Mouse (Mus musculus) hindbrain, embryonic 12.5 days (tissue): Measurements from ENCODE around the gene H2al2a. TPM values are rescaled to one million over a fixed set of nuclear protein-coding genes. Genes with fewer than 3 reads are reported as not detected.
"Not testable (repeated sequence)": the region's sequence is repeated elsewhere in the genome, so short reads cannot be mapped to it uniquely, and the experiment has no call there.

Experiments used
- ATAC-seq: fragments of 200-750 bp; cut with Nextera tagmentation; 2 replicates; pipeline ENCODE4 v1.8.0; 2017; ENCODE audit warnings: moderate TSS enrichment; ENCODE audit not compliant: low FRiP score
- H3K27ac ChIP-seq: fragments of 300-500 bp; sonication (generic); 2 replicates; pipeline ENCODE4 v1.5.1; 2016; ENCODE audit warnings: mild to moderate bottlenecking
- H3K27me3 ChIP-seq: fragments of 300-500 bp; sonication (generic); 2 replicates; pipeline ENCODE4 v1.6.1; 2016; ENCODE audit warnings: mild to moderate bottlenecking
- H3K36me3 ChIP-seq: fragments of 300-500 bp; sonication (generic); 2 replicates; pipeline ENCODE4 v1.6.1; 2016; ENCODE audit warnings: mild to moderate bottlenecking
- H3K4me1 ChIP-seq: fragments of 300-500 bp; sonication (generic); 2 replicates; pipeline ENCODE4 v1.6.1; 2016
- H3K4me2 ChIP-seq: fragments of 300-500 bp; sonication (generic); replicated peaks from 2 replicates; pipeline ENCODE4 v1.6.1; 2016; ENCODE audit warnings: mild to moderate bottlenecking
- H3K4me3 ChIP-seq: fragments of 300-500 bp; sonication (generic); 2 replicates; pipeline ENCODE4 v1.5.1; 2016; ENCODE audit warnings: mild to moderate bottlenecking
- H3K9ac ChIP-seq: fragments of 300-500 bp; sonication (generic); 2 replicates; pipeline ENCODE4 v1.6.1; 2016; ENCODE audit warnings: mild to moderate bottlenecking, moderate library complexity
- H3K9me3 ChIP-seq: fragments of 300-500 bp; sonication (generic); replicated peaks from 2 replicates; pipeline ENCODE4 v1.6.1; 2016; ENCODE audit warnings: mild to moderate bottlenecking
- WGBS: fragments of 180-500 bp; shearing (Covaris S2); methylation state at CpG from one replicate; pipeline ENCODE4 v1.1.7; 2016; 5-methylcytosine and 5-hydroxymethylcytosine counted together
- polyA plus RNA-seq: library from polyadenylated mRNA; unstranded; fragments of >200 nt; fragmentation: Nextera tagmentation; extraction: Ambion mirVana; gene quantifications from 2 replicates; pipeline ENCODE4 v1.2.1, GENCODE M21; 2016

Gene H2al2a
- polyA plus RNA-seq, 1 experiment from 2014 or later = not detected

DNA sequence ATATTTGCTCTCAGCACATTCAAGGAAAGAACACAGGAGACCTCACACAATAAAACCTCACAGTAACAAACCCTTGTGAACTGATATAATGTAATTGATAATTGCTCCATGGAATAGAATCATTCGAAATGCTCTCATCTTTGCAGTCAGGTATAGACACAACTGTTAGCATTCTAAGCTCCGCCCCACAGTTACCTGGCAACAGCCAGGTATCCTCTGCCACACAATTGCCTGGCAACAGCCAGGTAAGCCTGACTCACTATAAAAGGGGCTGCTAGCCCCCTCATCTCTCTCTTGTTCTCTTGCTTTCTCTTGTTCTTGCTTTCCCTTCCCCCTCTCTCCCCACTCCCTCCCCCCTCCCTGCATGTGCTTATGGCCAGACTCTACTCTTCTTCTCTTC, 28.2 kb downstream of the H2al2a start:
- no peaks in the 10 kb centered on the region for H3K36me3 ChIP-seq
- 81% methylated on average over 2 of the region's 2 CpGs for WGBS
- H3K4me3 ChIP-seq = no peak overlapping the region
- H3K27me3 ChIP-seq = no peaks in the 10 kb centered on the region
- H3K4me2 ChIP-seq = no peak overlapping the region
- H3K9ac ChIP-seq = no peak overlapping the region
- H3K4me1 ChIP-seq = peaks cover 7% of the 10 kb centered on the region; the same call in 1 of the 2 replicates
- no peak for ATAC-seq
- H3K9me3 ChIP-seq = no peaks in the 10 kb centered on the region
- no peak overlapping the region for H3K27ac ChIP-seq

DNA sequence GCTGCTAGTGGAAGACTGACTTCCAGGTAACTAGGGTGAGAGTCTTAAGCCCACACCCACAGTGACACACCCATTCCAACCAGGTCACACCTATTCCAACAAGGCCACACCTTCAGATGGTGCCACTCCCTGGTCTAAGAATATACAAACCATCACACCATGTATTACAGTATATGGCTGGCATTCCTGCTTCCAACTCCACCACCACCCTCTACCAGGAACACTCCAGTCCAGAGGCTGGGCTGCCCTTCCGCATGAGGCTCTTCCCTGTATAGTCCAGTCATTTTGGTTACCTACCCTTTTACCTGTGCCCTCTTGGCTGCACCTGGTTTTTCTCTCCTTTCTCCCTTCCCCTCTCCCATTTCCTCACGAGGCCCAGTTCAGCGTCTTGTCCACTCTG, 28.7 kb downstream of the H2al2a start:
- not testable (repeated sequence) for H3K9me3 ChIP-seq, H3K4me3 ChIP-seq, H3K27ac ChIP-seq, ATAC-seq, H3K4me2 ChIP-seq, H3K4me1 ChIP-seq, H3K9ac ChIP-seq, H3K27me3 ChIP-seq, H3K36me3 ChIP-seq
- 89% methylated on average over 3 of the region's 3 CpGs for WGBS

GRCm38 (mm10) chr2:17959501-17959900, 37.3 kb downstream of the H2al2a start:
- Histone ChIP-seq H3K4me1 (no peaks in the 10 kb centered on the region), H3K4me3 (no peak overlapping the region), H3K9ac (no peak overlapping the region), H3K27ac (no peak overlapping the region), H3K9me3 (no peaks in the 10 kb centered on the region), H3K36me3 (no peaks in the 10 kb centered on the region), H3K27me3 (no peaks in the 10 kb centered on the region), H3K4me2 (no peak overlapping the region)
- WGBS = 75% methylated on average over 1 of the region's 1 CpGs
- ATAC-seq = no peak

GRCm38 (mm10) chr2:17946875-17947274, 49.9 kb downstream of the H2al2a start:
- ATAC-seq = no peak

More at GRCm38 (mm10) chr2:17946875-17947274, 49.9 kb downstream of the H2al2a start:
- H3K27me3 ChIP-seq = no peaks in the 10 kb centered on the region
- no peaks in the 10 kb centered on the region for H3K4me1 ChIP-seq
- no peak overlapping the region for H3K27ac ChIP-seq
- 68% methylated on average over 3 of the region's 3 CpGs for WGBS
- H3K9ac ChIP-seq = no peak overlapping the region
- H3K36me3 ChIP-seq = no peaks in the 10 kb centered on the region
- H3K9me3 ChIP-seq = no peaks in the 10 kb centered on the region
- no peak overlapping the region for H3K4me3 ChIP-seq
- no peak overlapping the region for H3K4me2 ChIP-seq

Other genes starting within 250 kb of the H2al2a start
- 18.0 and 18.6 TPM in 2 replicates for gene A930004D18Rik, start 40.8 kb upstream of the H2al2a start, polyA plus RNA-seq
- 17.7 and 19.4 TPM in 2 replicates for gene Skida1, start 52.1 kb upstream of the H2al2a start, polyA plus RNA-seq
- gene Mllt10, start 58.3 kb upstream of the H2al2a start, polyA plus RNA-seq = 65.1 and 70.8 TPM in 2 replicates